In genomic region chr5:120270887-120271616, GRCm38 (mm10) we compare ENCODE assay signal across 16 mouse cellular contexts.
A peak's percentile ranks its signal among the peaks of the same experiment; 100 is the strongest.
DNase-seq lines count a peak whose midpoint lies in the region; ATAC-seq lines count a peak whose summit lies in the region.
"Had no signal": no experiment of that assay in that cellular context is flagged by ENCODE, and none has a peak within 500 bp of the region (broad histone marks: within the 10 kb centered on the region; RNA-seq: fewer than 3 reads in every experiment).

No protein-coding gene starts in this region.

- H3K27me3 ChIP-seq in hindbrain, embryonic 11.5 days (ENCODE audit: control insufficient read depth, insufficient read depth, low read length) = no peaks in the 10 kb centered on the region
- peaks cover 20% of the 10 kb centered on the region for H3K27me3 ChIP-seq in midbrain, embryonic 11.5 days (ENCODE audit: control insufficient read depth, insufficient read depth, low read length)
- H3K27me3 ChIP-seq in neural tube, embryonic 15.5 days (replicated peaks) = no peaks in the 10 kb centered on the region

- H3K27ac ChIP-seq in hindbrain, embryonic 11.5 days (ENCODE audit: low read depth, low read length) = peak overlapping the region; percentile 58
- peak overlapping the region; percentile 30 for H3K27ac ChIP-seq in midbrain, embryonic 11.5 days (ENCODE audit: low read depth, low read length)
- H3K27ac ChIP-seq in neural tube, embryonic 15.5 days (replicated peaks) = peak overlapping the region; percentile 73
- H3K27ac ChIP-seq: embryonic facial prominence, embryonic 13.5 days; kidney, embryonic 15.5 days; macrophage had no signal

- H3K4me1 ChIP-seq in hindbrain, embryonic 11.5 days (replicated peaks; ENCODE audit: control insufficient read depth, insufficient read depth, low read length) = peaks cover 8% of the 10 kb centered on the region; the same call in 1 of the 2 replicates
- H3K4me1 ChIP-seq in midbrain, embryonic 11.5 days (ENCODE audit: control insufficient read depth, insufficient read depth, low read length) = peaks cover 8% of the 10 kb centered on the region
- H3K4me1 ChIP-seq in neural tube, embryonic 15.5 days = peaks cover 37% of the 10 kb centered on the region

- peak; percentile 70 for DNase-seq in retina, postnatal 1 day
- no peak for DNase-seq in retina, embryonic 14.5 days (ENCODE audit: low spot score)
- DNase-seq in hindbrain, embryonic 11.5 days (ENCODE audit: low spot score) = peak; percentile 30
- no peak for DNase-seq in midbrain, embryonic 11.5 days (ENCODE audit: low spot score, missing footprints)
- no peak for DNase-seq in lung, postnatal 10 days
- DNase-seq: adrenal gland, adult 2 months; cerebellum, postnatal 25 days; gastrocnemius, postnatal 14 days; layer of hippocampus, adult 9-11 months; thymus, postnatal 4 days had no signal

- no peak overlapping the region for H3K9ac ChIP-seq in hindbrain, embryonic 11.5 days (ENCODE audit: low read depth, low read length)
- H3K9ac ChIP-seq in midbrain, embryonic 11.5 days (ENCODE audit: low read length) = no peak overlapping the region
- no peak overlapping the region for H3K9ac ChIP-seq in neural tube, embryonic 15.5 days (replicated peaks)
- H3K9ac ChIP-seq: embryonic facial prominence, embryonic 13.5 days; heart, embryonic 12.5 days; kidney, embryonic 15.5 days had no signal

- ATAC-seq in hindbrain, embryonic 11.5 days (ENCODE audit: low FRiP score) = peak; percentile 65
- peak; percentile 61 for ATAC-seq in midbrain, embryonic 11.5 days (ENCODE audit: low FRiP score)
- ATAC-seq in neural tube, embryonic 15.5 days (ENCODE audit: low FRiP score) = peak; percentile 59; the same call in 1 of the 2 replicates
- ATAC-seq in CD4-positive, CD25-positive, alpha-beta regulatory T cell, adult 4 months = no peak

- H3K9me3 ChIP-seq in hindbrain, embryonic 11.5 days (ENCODE audit: control insufficient read depth, low read length) = no peaks in the 10 kb centered on the region
- no peaks in the 10 kb centered on the region for H3K9me3 ChIP-seq in midbrain, embryonic 11.5 days (ENCODE audit: control insufficient read depth, low read length)
- no peaks in the 10 kb centered on the region for H3K9me3 ChIP-seq in neural tube, embryonic 15.5 days (replicated peaks)
- H3K9me3 ChIP-seq: embryonic facial prominence, embryonic 13.5 days; kidney, embryonic 15.5 days had no signal

- 43% methylated on average over 13 of the region's 14 CpGs for WGBS in hindbrain, embryonic 11.5 days
- WGBS in midbrain, embryonic 11.5 days = 65% methylated on average over 14 of the region's 14 CpGs
- WGBS in neural tube, embryonic 15.5 days = 24% methylated on average over 14 of the region's 14 CpGs

- H3K4me3 ChIP-seq in hindbrain, embryonic 11.5 days (ENCODE audit: low read depth, low read length) = no peak overlapping the region
- no peak overlapping the region for H3K4me3 ChIP-seq in midbrain, embryonic 11.5 days (ENCODE audit: low read depth, low read length)
- no peak overlapping the region for H3K4me3 ChIP-seq in neural tube, embryonic 15.5 days (replicated peaks)
- H3K4me3 ChIP-seq: embryonic facial prominence, embryonic 13.5 days; heart, embryonic 12.5 days; kidney, embryonic 15.5 days had no signal

- no peaks in the 10 kb centered on the region for H3K36me3 ChIP-seq in hindbrain, embryonic 11.5 days (ENCODE audit: control insufficient read depth, insufficient read depth, low read length)
- H3K36me3 ChIP-seq in midbrain, embryonic 11.5 days (ENCODE audit: control insufficient read depth, insufficient read depth, low read length) = no peaks in the 10 kb centered on the region
- no peaks in the 10 kb centered on the region for H3K36me3 ChIP-seq in neural tube, embryonic 15.5 days
- H3K36me3 ChIP-seq: embryonic facial prominence, embryonic 13.5 days; heart, embryonic 12.5 days; kidney, embryonic 15.5 days had no signal

- H3K4me2 ChIP-seq in hindbrain, embryonic 11.5 days (replicated peaks; ENCODE audit: low read depth, low read length) = no peak overlapping the region
- no peak overlapping the region for H3K4me2 ChIP-seq in midbrain, embryonic 11.5 days
- peak overlapping the region; percentile 15; the same call in 1 of the 2 replicates for H3K4me2 ChIP-seq in neural tube, embryonic 15.5 days
- H3K4me2 ChIP-seq: embryonic facial prominence, embryonic 13.5 days; heart, embryonic 12.5 days; kidney, embryonic 15.5 days had no signal

Comparison
In these comparisons a context has a peak if more than half of its experiments do, and no peak if none do; other contexts are left out.
1. DNase-seq: peak in retina, postnatal 1 day (single experiment) and hindbrain, embryonic 11.5 days (single experiment); none in retina, embryonic 14.5 days (single experiment), midbrain, embryonic 11.5 days (single experiment) and lung, postnatal 10 days (single experiment).
2. Peak in every context shown above with its lines, with median percentiles within 50 percentile points of each other: H3K27ac ChIP-seq.